Mouse (Mus musculus): Measurements from ENCODE around the gene Tsks.

DNA sequence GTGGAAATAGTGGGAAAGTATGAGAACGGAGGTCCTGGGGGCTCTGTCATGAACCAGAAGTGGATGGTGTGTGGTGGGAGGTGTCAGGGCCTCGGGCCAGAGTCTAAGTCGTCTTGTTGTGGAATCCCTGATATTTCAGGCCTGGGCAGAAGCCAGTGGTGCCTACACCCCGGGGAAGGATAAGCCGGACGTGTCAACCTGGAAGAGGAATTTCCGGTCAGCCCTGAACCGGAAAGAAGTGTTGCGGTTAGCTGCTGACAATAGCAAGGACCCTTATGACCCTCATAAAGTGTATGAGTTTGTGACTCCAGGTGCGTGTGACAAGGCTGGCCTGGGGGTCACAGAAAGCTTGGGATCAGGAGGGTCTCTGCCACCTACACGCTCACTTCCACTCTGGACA, 56.7 kb downstream of the Tsks start:
- TF ChIP-seq CEBPB (IDR thresholded peaks at IDR 0.05; ENCODE audit: insufficient read depth, poor library complexity, severe bottlenecking) (no peak), POLR2A (IDR thresholded peaks at IDR 0.05; ENCODE audit: insufficient read length, low read depth) (no peak), SRF (IDR thresholded peaks at IDR 0.05; ENCODE audit: control insufficient read depth, insufficient read length, low read depth) (no peak), USF1 (IDR thresholded peaks at IDR 0.05; ENCODE audit: low read depth) (no peak)

All from myocyte (in vitro differentiated cells).